Mouse (Mus musculus) heart, adult 2 months (tissue): ENCODE data around the gene Mrps17. TPM values are rescaled to one million over a fixed set of nuclear protein-coding genes. Genes with fewer than 3 reads are reported as not detected.

Experiments used
- DNase-seq, 2 experiments: peaks; one replicate each; pipeline ENCODE4 v3.0.0; 2021
- H3K27ac ChIP-seq: fragments of 200-600 bp; 2 replicates; pipeline ENCODE4 v1.8.1; 2022
- H3K27me3 ChIP-seq: fragments of 200-500 bp; 2 replicates; pipeline ENCODE4 v1.6.1; 2012; ENCODE audit warnings: mild to moderate bottlenecking, low read length, inconsistent platforms, mixed read lengths; ENCODE audit not compliant: control insufficient read depth, insufficient read depth
- H3K36me3 ChIP-seq: fragments of 200-500 bp; 2 replicates; pipeline ENCODE4 v1.6.1; 2012; ENCODE audit warnings: low read length, inconsistent platforms; ENCODE audit not compliant: control insufficient read depth, insufficient read depth
- H3K4me1 ChIP-seq: fragments of 200-500 bp; 2 replicates; pipeline ENCODE4 v1.6.1; 2011; ENCODE audit warnings: low read length; ENCODE audit not compliant: control insufficient read depth, insufficient read depth
- H3K4me3 ChIP-seq: fragments of 200-600 bp; 2 replicates; pipeline ENCODE4 v1.8.1; 2022
- H3K79me2 ChIP-seq: fragments of 200-500 bp; replicated peaks from 2 replicates; pipeline ENCODE4 v1.6.1; 2012; ENCODE audit warnings: mild to moderate bottlenecking, inconsistent platforms, low read length, moderate library complexity, mixed read lengths; ENCODE audit not compliant: control insufficient read depth, insufficient read depth
- H3K9ac ChIP-seq: fragments of 200-500 bp; 2 replicates; pipeline ENCODE4 v1.6.1; 2012; ENCODE audit warnings: low read depth, mild to moderate bottlenecking, control low read depth, inconsistent platforms, low read length, mixed read lengths
- CTCF ChIP-seq: fragments of 200-600 bp; IDR thresholded peaks from 2 replicates; pipeline ENCODE4 v1.8.1; 2022; ENCODE audit warnings: antibody characterized with exemption, mild to moderate bottlenecking, moderate library complexity
- EP300 ChIP-seq: fragments of 200-500 bp; IDR thresholded peaks from 2 replicates; pipeline ENCODE4 v1.6.1; 2011; ENCODE audit warnings: low read depth, low read length, control low read depth; ENCODE audit not compliant: insufficient read depth
- POLR2A ChIP-seq: fragments of 200-500 bp; IDR thresholded peaks from 2 replicates; pipeline ENCODE4 v1.6.1; 2011; ENCODE audit warnings: mild to moderate bottlenecking, low read depth, low read length, control low read depth; ENCODE audit not compliant: insufficient read depth
- WGBS: fragments of 180-500 bp; shearing (Covaris S2); methylation state at CpG from one replicate; pipeline ENCODE4 v1.1.7; 2018; 5-methylcytosine and 5-hydroxymethylcytosine counted together
- intact Hi-C: fragments of 180-260 bp; cut with DNase I; formaldehyde crosslinking; loops from one replicate; pipeline ENCODE4 v1.15.1; 2025
- polyA plus RNA-seq: library from polyadenylated mRNA; depleted of rRNA; stranded (reverse); fragments of >200 nt; gene quantifications from 2 replicates; pipeline ENCODE4 v1.2.3, GENCODE M21; 2012
- total RNA-seq, 2 experiments: library from RNA; stranded (reverse); gene quantifications; 2 replicates each; pipeline ENCODE4 v1.2.3; 2021

Gene Mrps17
- total and polyA plus RNA-seq, 3 experiments, result 76.8 to 107 (median 86.4) TPM

- H3K27me3 ChIP-seq, result no peaks in the 10 kb centered on the region
- intact Hi-C loops, result no loop called here
- no peak for DNase-seq
- no peak overlapping the region for H3K9ac ChIP-seq
- H3K36me3 ChIP-seq, result no peaks in the 10 kb centered on the region
- no peak overlapping the region for H3K27ac ChIP-seq
- TF ChIP-seq CTCF (no peak), POLR2A (no peak), EP300 (no peak)
- no peaks in the 10 kb centered on the region for H3K79me2 ChIP-seq
- peaks cover 2% of the 10 kb centered on the region; the same call in 1 of the 2 replicates for H3K4me1 ChIP-seq
- 49% methylated on average over 7 of the region's 7 CpGs for WGBS
- H3K4me3 ChIP-seq, result no peak overlapping the region
Measured at GRCm38 (mm10) chr5:129687621-129688020, 27.7 kb upstream of the Mrps17 start.

DNA sequence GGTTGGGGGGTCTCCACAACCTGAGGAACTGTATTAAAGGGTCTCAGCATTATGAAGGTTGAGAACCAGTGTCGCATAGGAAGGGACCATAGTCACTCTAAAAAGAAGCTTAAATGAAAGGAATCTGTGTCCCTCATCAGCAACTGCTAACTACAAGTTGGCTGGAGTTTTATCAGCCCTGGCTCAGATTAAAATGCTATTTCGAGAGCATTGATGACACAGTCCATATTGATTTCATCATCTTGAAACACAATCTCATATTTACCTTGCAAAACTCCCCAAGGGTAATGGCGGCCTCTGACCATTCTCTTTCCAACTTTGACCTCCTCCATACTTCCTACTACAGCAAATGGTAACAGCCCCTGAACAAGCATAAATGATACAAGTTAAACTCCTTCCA lies 24.8 kb upstream of the Mrps17 start:
- Histone ChIP-seq H3K36me3 (no peaks in the 10 kb centered on the region), H3K79me2 (no peaks in the 10 kb centered on the region), H3K4me1 (peaks cover 2% of the 10 kb centered on the region; the same call in 1 of the 2 replicates), H3K27ac (no peak overlapping the region), H3K4me3 (no peak overlapping the region), H3K9ac (no peak overlapping the region), H3K27me3 (no peaks in the 10 kb centered on the region)
- no peak for DNase-seq
- no peak for TF ChIP-seq CTCF
- TF ChIP-seq POLR2A, result no peak
- no peak for TF ChIP-seq EP300
- intact Hi-C loops, result no loop called here
- WGBS, result 67% methylated on average over 3 of the region's 3 CpGs

DNA sequence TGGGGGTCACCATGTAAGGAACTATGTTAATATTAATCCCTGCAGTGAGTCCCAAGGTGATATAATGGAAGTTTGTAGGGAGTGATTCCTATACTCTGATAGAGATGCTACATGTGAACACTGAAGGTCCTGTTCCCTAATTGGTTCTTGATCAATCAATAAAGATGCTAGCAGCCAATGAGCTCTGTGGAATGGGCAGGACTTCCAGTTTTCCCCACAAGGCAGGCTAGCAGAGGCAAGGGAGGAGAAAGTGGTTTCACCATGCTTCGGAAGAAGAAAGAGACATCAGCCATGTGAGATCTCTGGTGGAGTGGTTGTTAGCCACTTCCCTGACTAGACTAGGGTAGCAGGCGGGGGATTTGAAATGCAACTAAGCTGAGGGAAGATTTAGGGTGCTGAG lies 14.8 kb upstream of the Mrps17 start:
- H3K27ac ChIP-seq, result no peak overlapping the region
- TF ChIP-seq POLR2A, result no peak
- no peak for TF ChIP-seq EP300
- TF ChIP-seq CTCF, result no peak
- intact Hi-C loops, result no loop called here
- no peak overlapping the region for H3K4me3 ChIP-seq
- H3K27me3 ChIP-seq, result no peaks in the 10 kb centered on the region
- no peak for DNase-seq
- no peaks in the 10 kb centered on the region for H3K36me3 ChIP-seq
- no peak overlapping the region for H3K9ac ChIP-seq
- no peaks in the 10 kb centered on the region for H3K4me1 ChIP-seq
- H3K79me2 ChIP-seq, result no peaks in the 10 kb centered on the region
- 27% methylated on average over 2 of the region's 2 CpGs for WGBS

DNA sequence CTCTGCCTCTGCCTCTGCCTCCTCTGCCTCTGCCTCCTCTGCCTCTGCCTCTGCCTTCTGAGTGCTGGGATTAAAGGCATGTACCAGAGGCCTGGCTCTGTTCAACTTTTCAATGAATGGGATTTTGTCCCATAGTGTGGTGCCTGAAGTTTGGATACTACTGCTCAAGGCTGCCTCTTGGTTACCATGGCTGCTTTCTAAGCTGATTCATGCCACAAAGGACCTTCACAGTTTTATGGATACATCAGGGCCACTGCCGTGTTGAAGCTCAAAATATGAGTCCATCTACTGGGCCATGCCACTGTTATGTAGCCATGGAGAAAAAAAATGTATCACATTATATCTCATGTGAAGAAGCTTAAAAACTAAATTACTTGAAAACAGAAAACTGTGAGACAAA lies 13.6 kb upstream of the Mrps17 start:
- 66% methylated on average over 1 of the region's 1 CpGs for WGBS
- H3K79me2 ChIP-seq, result no peaks in the 10 kb centered on the region
- no peak for TF ChIP-seq POLR2A
- TF ChIP-seq CTCF, result no peak
- TF ChIP-seq EP300, result no peak
- no peaks in the 10 kb centered on the region for H3K36me3 ChIP-seq
- H3K4me1 ChIP-seq, result no peaks in the 10 kb centered on the region
- intact Hi-C loops, result no loop called here
- H3K27ac ChIP-seq, result no peak overlapping the region
- H3K27me3 ChIP-seq, result no peaks in the 10 kb centered on the region
- DNase-seq, result no peak
- no peak overlapping the region for H3K4me3 ChIP-seq
- no peak overlapping the region for H3K9ac ChIP-seq

DNA sequence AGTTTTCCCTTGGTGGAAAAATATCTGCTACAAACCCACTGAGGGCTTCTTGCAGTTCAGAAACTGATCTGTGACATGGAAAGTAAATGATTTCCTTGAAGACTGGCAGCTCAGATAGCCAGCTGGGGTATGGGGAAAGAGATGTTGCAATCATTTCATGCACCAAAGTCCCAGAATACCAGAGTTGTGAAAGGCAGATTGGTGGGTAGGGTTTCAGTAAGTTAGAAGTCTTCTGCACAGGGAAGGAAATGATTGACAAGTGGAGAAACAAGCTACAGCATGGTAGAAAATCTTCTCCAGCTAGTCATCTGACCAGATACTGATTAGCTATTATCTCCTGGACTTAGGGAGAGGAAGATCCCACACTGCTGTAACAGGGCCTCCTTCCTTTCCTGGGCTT lies 11.9 kb upstream of the Mrps17 start:
- Histone ChIP-seq H3K36me3 (no peaks in the 10 kb centered on the region), H3K9ac (no peak overlapping the region), H3K27me3 (no peaks in the 10 kb centered on the region), H3K79me2 (no peaks in the 10 kb centered on the region), H3K4me3 (no peak overlapping the region), H3K27ac (no peak overlapping the region), H3K4me1 (no peaks in the 10 kb centered on the region)
- no peak for TF ChIP-seq POLR2A
- TF ChIP-seq EP300, result no peak
- no peak for TF ChIP-seq CTCF
- DNase-seq, result no peak
- intact Hi-C loops, result no loop called here

GRCm38 (mm10) chr5:129708412-129708811 lies 6.9 kb upstream of the Mrps17 start, which contains the start of gene Sept14:
TSS of gene Sept14 (minus strand) at chr5:129708512.
- no peak within 1 kb of the TSS for H3K4me3 ChIP-seq
- H3K27ac ChIP-seq, result no peak within 1 kb of the TSS
- no peaks in the 10 kb centered on the region for H3K27me3 ChIP-seq
- H3K79me2 ChIP-seq, result no peaks in the 10 kb centered on the region
- no peaks in the 10 kb centered on the region for H3K36me3 ChIP-seq
- DNase-seq, result no peak
- intact Hi-C loops, result no loop called here
- H3K4me1 ChIP-seq, result no peaks in the 10 kb centered on the region
- H3K9ac ChIP-seq, result no peak within 1 kb of the TSS
- TF ChIP-seq POLR2A (no peak), EP300 (no peak), CTCF (no peak)
- WGBS, result 55% methylated on average over 2 of the region's 2 CpGs

DNA sequence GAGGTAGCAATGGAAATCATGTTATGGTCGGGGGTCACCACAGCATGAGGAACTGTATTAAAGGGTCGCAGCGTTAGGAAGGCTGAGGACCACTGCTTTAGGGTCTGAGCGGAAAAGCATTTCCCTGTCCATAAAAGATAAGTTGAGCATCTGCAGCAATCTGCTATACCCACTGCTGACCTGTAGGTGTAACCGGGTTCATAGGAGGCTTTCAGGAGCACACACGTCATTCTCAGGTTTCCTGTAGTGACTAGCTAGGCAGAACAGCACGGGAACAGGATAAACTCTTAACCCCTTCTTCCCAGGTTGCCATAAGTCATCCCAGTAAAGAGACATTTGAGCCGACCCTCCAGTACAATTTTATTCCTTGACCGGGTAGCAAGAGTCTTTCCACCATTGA lies 1.7 kb downstream of the Mrps17 start:
- WGBS, result 74% methylated on average over 9 of the region's 9 CpGs
- Histone ChIP-seq H3K36me3 (no peaks in the 10 kb centered on the region; the same call in 1 of the 2 replicates), H3K79me2 (0 out of 2 replicates have a peak, but pooled peaks cover 1% of the 10 kb centered on the region), H3K27ac (no peak overlapping the region), H3K9ac (no peak overlapping the region), H3K27me3 (no peaks in the 10 kb centered on the region), H3K4me1 (no peaks in the 10 kb centered on the region), H3K4me3 (no peak overlapping the region)
- DNase-seq, result no peak
- intact Hi-C loops, result loop anchor here (5.0 kb wide), 2 partner anchors 45 to 105 kb away; partner anchors contain the start of gene Zfp11
- TF ChIP-seq EP300 (no peak), CTCF (0 out of 2 replicates have a peak, but pooled peaks have one; percentile 11)
